Mouse (Mus musculus) liver, embryonic 13.5 days (tissue): ENCODE data around the gene Nprl2. TPM values are rescaled to one million over a fixed set of nuclear protein-coding genes. Genes with fewer than 3 reads are reported as not detected.

Experiments used
- ATAC-seq: fragments of 200-750 bp; cut with Nextera tagmentation; 2 replicates; pipeline ENCODE4 v1.8.0; 2017; ENCODE audit warnings: low read depth, mild to moderate bottlenecking, moderate number of reproducible peaks, moderate library complexity
- DNase-seq: peaks from one replicate; pipeline ENCODE4 v3.0.0; 2022
- H3K27ac ChIP-seq: fragments of 300-500 bp; sonication (generic); 2 replicates; pipeline ENCODE4 v1.5.1; 2015; ENCODE audit warnings: moderate library complexity, mild to moderate bottlenecking, inconsistent platforms
- H3K27me3 ChIP-seq: fragments of 300-500 bp; sonication (generic); 2 replicates; pipeline ENCODE4 v1.6.1; 2015; ENCODE audit warnings: mild to moderate bottlenecking, inconsistent platforms
- H3K36me3 ChIP-seq: fragments of 300-500 bp; sonication (generic); 2 replicates; pipeline ENCODE4 v1.6.1; 2015; ENCODE audit warnings: mild to moderate bottlenecking, inconsistent platforms
- H3K4me1 ChIP-seq: fragments of 300-500 bp; sonication (generic); replicated peaks from 2 replicates; pipeline ENCODE4 v1.6.1; 2015; ENCODE audit warnings: inconsistent platforms
- H3K4me2 ChIP-seq: fragments of 300-500 bp; sonication (generic); 2 replicates; pipeline ENCODE4 v1.6.1; 2015; ENCODE audit warnings: inconsistent platforms, mild to moderate bottlenecking, moderate library complexity
- H3K4me3 ChIP-seq: fragments of 300-500 bp; sonication (generic); replicated peaks from 2 replicates; pipeline ENCODE4 v1.5.1; 2015; ENCODE audit warnings: mild to moderate bottlenecking, inconsistent platforms
- H3K9ac ChIP-seq: fragments of 300-500 bp; sonication (generic); 2 replicates; pipeline ENCODE4 v1.6.1; 2015; ENCODE audit warnings: mild to moderate bottlenecking, inconsistent platforms
- H3K9me3 ChIP-seq: fragments of 300-500 bp; sonication (generic); replicated peaks from 2 replicates; pipeline ENCODE4 v1.6.1; 2016; ENCODE audit warnings: inconsistent platforms
- WGBS: fragments of 180-500 bp; shearing (Covaris S2); methylation state at CpG from one replicate; pipeline ENCODE4 v1.1.7; 2015; ENCODE audit not compliant: insufficient replicate concordance; 5-methylcytosine and 5-hydroxymethylcytosine counted together
- polyA plus RNA-seq: library from polyadenylated mRNA; unstranded; fragments of >200 nt; fragmentation: Nextera tagmentation; extraction: Ambion mirVana; gene quantifications from 2 replicates; pipeline ENCODE4 v1.2.1, GENCODE M21; 2015

Nprl2 gene
- 14.3 and 16.0 TPM in 2 replicates for polyA plus RNA-seq

DNA sequence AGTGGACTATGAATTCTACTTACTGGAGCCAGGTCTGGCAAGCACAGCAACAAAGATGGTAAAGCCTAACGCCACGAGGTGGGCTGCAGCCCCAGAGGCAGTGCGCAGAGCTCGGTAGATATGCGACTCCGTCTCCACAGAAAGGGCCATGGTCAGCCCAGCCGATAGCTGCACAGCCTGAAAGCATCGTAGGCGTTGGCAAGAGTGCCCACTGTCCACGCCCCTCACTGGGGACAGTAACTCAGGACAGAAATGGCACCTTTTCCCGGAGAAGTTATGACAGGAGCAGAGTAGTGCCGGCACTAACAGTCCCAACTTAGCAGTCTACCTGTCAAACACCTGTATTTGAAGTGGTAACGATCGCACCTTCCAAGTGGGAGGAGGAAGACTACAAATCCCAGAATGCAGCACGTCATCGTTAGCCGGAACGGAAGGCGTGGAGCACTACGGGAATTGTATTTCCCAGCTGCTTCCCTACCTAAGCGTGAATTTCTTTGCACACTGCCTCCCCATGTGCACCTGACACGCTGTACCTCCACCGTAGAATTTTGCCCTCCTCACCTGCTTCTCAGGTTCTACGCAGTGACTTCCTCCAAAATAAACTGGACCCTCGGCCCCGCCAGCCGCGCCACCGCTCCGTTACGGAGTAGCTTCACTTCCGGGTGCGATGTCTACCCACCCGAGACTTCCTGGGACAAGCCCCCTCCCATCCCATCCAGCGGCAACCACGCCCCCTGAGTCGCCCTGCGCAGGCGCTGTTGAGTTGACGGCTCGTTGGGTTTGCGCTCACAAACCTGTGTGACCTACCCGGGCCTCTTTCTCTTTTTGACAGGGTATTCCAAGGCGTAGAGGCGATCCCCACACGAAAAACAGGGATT is at the start of gene Nprl2, which contains the start of gene Cyb561d2:
Gene Nprl2 (plus strand): TSS at position 753 of the 878 bp plus-strand sequence.
Gene Cyb561d2 (minus strand): TSS at position 720 of the 878 bp plus-strand sequence.
- Histone ChIP-seq H3K9me3 (no peaks in the 10 kb centered on the region), H3K27ac (peak within 1 kb of the TSS; percentile 80), H3K4me1 (peaks cover 52% of the 10 kb centered on the region), H3K4me3 (peak within 1 kb of the TSS; percentile 74), H3K9ac (peak within 1 kb of the TSS; percentile 79), H3K4me2 (peak within 1 kb of the TSS; percentile 93), H3K36me3 (peaks cover 57% of the 10 kb centered on the region), H3K27me3 (no peaks in the 10 kb centered on the region)
- under 1% methylated on average over 46 of the region's 46 CpGs for WGBS
- DNase-seq: peak; percentile 85
- ATAC-seq: peak; percentile 81

DNA sequence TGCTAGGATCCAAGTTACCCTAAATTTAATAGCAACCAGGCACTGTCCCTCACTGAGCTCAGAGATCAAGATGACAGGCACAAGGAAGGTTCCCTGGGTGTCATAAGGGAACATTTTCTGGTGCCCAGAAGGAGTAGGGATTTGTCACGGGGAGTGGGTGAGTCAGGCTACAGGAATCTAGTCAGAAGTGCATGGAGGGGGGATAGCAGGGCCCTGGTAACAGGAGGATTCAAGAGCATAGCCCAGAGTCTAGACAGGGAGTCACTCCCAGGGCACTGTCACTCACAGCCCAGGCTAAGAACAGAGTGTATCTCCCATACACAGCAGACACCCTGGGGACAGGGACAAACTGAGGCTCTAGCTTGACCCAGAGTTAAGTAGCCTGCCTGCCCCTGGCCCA is 48.5 kb upstream of the Nprl2 start:
- WGBS: 50% methylated on average over 1 of the region's 1 CpGs
- Histone ChIP-seq H3K9ac (no peak overlapping the region), H3K4me3 (no peak overlapping the region), H3K4me2 (no peak overlapping the region), H3K36me3 (no peaks in the 10 kb centered on the region), H3K4me1 (peaks cover 90% of the 10 kb centered on the region), H3K27ac (no peak overlapping the region), H3K9me3 (no peaks in the 10 kb centered on the region), H3K27me3 (0 out of 2 replicates have a peak, but pooled peaks cover 8% of the 10 kb centered on the region)
- no peak for ATAC-seq
- no peak for DNase-seq

DNA sequence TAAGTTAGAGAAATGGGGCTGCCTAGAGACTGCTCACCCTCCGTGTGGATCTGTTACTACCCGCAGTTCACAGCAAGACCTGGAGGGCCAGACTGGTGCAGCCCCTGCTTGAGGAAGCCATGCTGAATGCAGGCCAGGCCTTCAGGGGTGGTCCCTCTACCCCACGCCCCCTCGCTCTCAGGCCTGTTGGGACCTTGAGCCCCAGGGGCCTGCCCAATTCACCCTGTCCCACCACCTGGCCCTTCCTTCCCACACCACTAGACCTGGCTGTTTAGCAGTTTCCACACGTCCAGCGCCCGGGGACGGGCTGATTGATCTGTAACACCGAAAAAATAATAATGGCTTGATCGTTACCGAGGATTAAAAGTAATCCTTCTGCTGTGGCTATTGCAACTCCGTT is 47.8 kb upstream of the Nprl2 start:
- Histone ChIP-seq H3K27ac (no peak overlapping the region), H3K36me3 (no peaks in the 10 kb centered on the region), H3K27me3 (0 out of 2 replicates have a peak, but pooled peaks cover 8% of the 10 kb centered on the region), H3K9ac (no peak overlapping the region), H3K4me2 (no peak overlapping the region), H3K9me3 (no peaks in the 10 kb centered on the region), H3K4me1 (peaks cover 84% of the 10 kb centered on the region), H3K4me3 (no peak overlapping the region)
- DNase-seq: no peak
- ATAC-seq: no peak
- WGBS: 81% methylated on average over 12 of the region's 12 CpGs

DNA sequence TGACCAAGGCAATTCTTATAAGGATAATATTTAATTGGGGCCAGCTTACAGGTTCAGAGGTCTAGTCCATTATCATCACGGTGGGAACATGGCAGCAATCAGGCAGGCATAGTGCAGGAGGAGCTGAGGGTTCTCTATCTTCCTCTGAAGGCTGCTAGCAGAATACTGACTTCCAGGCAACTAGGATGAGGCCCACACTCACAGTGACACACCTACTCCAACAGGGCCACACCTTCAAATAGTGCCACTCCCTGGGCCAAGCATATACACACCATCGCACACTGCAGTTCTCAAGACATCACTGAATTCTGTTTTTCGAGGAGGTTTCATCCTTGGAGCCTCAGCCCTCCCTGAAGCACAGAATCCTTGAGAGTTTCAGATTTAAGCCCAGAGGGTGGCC is 45.7 kb upstream of the Nprl2 start:
- H3K4me3 ChIP-seq: 0 out of 2 replicates have a peak overlapping the region, but pooled peaks have one; percentile 2
- H3K27ac ChIP-seq: peak overlapping the region; percentile 32; the same call in 1 of the 2 replicates
- peak; percentile 91 for ATAC-seq
- H3K4me1 ChIP-seq: peaks cover 63% of the 10 kb centered on the region
- no peaks in the 10 kb centered on the region for H3K9me3 ChIP-seq
- H3K27me3 ChIP-seq: 0 out of 2 replicates have a peak, but pooled peaks cover 12% of the 10 kb centered on the region
- 30% methylated on average over 3 of the region's 3 CpGs for WGBS
- no peaks in the 10 kb centered on the region for H3K36me3 ChIP-seq
- no peak for DNase-seq
- peak overlapping the region; percentile 32 for H3K9ac ChIP-seq
- peak overlapping the region; percentile 39 for H3K4me2 ChIP-seq

DNA sequence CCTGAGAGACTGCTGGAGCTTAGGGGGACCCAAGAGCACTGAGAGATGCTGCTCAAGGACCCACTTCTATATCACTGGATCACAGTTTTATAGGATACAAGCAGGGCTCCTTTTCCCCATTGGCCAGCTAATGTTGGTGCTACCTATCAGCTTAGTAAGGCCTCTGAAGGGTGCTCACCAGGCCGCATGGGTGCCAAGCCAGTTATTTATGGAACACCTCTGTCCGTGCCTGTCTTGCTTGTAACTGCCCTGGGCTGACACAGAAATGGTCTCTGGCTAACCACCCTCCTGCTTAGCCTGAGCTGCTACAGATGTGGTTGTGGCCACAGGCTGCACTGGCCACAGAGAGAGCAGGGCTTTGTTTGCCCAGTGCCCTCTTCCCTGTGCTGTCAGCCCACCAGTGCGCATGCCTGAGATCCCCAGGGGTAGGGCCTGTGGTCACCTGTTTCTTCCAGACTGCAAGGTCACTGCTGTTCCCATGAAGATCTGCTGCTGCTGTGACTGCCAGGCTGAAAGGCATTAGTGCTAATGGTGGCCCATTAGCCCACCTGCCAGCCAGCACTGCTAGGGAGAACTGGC is 41.2 kb upstream of the Nprl2 start:
- H3K4me2 ChIP-seq: no peak overlapping the region
- peaks cover 22% of the 10 kb centered on the region for H3K4me1 ChIP-seq
- H3K9me3 ChIP-seq: no peaks in the 10 kb centered on the region
- no peak overlapping the region for H3K27ac ChIP-seq
- ATAC-seq (no peak), DNase-seq (no peak)
- peaks cover 12% of the 10 kb centered on the region; the same call in 1 of the 2 replicates for H3K27me3 ChIP-seq
- H3K36me3 ChIP-seq: no peaks in the 10 kb centered on the region
- 67% methylated on average over 3 of the region's 3 CpGs for WGBS
- no peak overlapping the region for H3K9ac ChIP-seq
- no peak overlapping the region for H3K4me3 ChIP-seq

DNA sequence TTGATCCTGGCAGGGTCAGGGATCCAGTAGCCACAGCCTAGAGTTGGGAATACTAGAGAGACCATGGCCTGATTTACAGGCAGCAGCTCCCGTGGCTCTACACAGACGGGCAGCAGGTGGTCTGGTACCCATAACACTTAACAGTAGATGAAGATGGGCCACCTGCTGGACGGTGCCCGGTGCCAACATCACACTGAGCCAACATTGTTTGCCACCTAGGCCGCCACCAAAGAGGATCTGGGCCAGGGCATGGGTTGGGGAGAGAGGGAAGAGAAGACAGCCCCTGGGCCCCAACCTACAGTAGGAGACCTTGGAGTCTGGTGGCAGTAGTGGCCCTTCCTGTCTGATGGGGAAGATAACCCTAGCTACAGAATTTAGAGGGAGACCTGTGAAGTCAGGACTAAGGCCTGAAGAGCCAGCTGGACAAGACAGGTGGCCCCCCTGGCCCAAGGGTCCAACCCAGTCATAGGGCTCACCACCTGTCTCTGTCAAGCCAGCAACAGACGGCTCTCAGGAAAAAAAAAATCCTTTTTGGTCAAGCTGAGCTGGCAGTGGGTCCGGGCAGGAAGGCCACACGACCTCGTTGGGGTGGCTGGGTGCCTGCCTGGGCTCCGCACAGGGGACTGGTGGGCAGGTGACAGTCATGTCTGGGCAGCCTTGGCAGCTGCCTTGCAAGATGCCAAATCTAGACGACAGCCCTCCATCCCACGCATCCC is 39.7 kb upstream of the Nprl2 start:
- Histone ChIP-seq H3K4me3 (no peak overlapping the region), H3K36me3 (no peaks in the 10 kb centered on the region), H3K27me3 (peaks cover 18% of the 10 kb centered on the region; the same call in 1 of the 2 replicates), H3K4me1 (peaks cover 7% of the 10 kb centered on the region), H3K27ac (no peak overlapping the region), H3K9ac (no peak overlapping the region), H3K9me3 (no peaks in the 10 kb centered on the region), H3K4me2 (no peak overlapping the region)
- DNase-seq: no peak
- no peak for ATAC-seq
- WGBS: 64% methylated on average over 12 of the region's 12 CpGs

DNA sequence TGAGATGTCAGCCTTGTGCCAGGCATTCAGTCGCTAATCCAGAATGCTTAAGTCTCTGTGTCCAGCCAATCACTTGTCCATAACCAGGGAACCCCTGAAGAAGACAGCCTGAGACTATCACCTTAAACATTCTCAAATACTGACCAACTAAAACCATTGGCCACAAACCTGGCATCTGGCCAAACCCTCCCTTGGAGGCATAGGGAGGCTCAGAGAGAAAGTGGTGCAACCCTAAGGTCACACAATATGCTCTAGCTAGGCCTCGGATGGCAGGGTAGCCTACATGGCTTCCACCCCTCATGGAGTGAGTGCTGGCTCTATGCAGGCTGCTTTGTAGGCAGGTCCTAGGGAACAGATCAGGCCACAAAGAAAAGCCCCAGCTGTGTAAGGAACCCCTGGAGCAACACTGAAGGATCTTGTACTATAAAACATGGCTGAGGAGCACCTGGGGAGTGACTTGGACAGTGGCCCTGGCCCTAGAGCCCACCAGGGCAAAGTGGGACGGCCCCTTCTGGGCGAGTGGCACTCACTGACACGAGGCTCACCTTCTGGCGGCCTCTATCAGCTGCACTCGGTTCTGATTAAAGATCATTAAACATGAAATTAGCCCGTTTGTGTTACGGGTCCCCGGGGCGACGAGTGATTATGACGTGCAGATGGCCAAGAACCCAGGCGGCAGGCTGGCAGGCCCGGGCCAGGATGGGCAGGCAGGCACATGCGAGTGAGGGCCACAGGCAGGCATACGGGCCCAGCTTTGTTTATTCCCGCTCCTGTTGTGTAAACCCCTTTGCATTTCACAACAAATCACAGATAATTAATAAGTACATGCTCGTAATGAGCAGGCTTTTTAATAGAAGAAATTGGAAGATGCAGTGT is 37.1 kb upstream of the Nprl2 start:
- no peaks in the 10 kb centered on the region for H3K4me1 ChIP-seq
- H3K27ac ChIP-seq: no peak overlapping the region
- peaks cover 26% of the 10 kb centered on the region for H3K27me3 ChIP-seq
- no peak overlapping the region for H3K4me3 ChIP-seq
- DNase-seq (no peak), ATAC-seq (no peak)
- H3K4me2 ChIP-seq: no peak overlapping the region
- 68% methylated on average over 19 of the region's 19 CpGs for WGBS
- no peaks in the 10 kb centered on the region for H3K9me3 ChIP-seq
- no peak overlapping the region for H3K9ac ChIP-seq
- no peaks in the 10 kb centered on the region for H3K36me3 ChIP-seq

DNA sequence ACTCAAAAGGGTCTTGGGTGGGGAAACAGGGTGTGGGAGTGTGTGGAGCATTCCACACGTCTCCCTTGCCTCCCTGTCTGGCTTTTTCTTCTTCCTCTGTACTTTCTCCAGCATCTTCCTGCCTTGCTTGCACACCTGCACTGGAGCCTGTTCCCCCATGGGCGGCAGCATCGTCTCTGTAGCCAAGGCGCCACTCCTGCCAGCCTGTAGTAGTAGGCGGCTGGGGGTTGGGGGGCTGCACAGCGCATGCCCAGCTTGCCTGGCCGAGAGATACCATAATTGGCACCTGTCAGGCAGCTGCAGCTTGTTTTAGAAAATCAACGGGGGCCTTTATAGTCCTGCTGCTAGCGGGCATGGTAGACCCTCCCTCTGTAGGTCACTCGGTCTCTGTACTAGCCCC is 33.8 kb upstream of the Nprl2 start:
- Histone ChIP-seq H3K9ac (no peak overlapping the region), H3K27me3 (peaks cover 28% of the 10 kb centered on the region), H3K4me2 (no peak overlapping the region), H3K4me1 (no peaks in the 10 kb centered on the region), H3K27ac (no peak overlapping the region), H3K4me3 (no peak overlapping the region), H3K9me3 (no peaks in the 10 kb centered on the region), H3K36me3 (no peaks in the 10 kb centered on the region)
- 52% methylated on average over 10 of the region's 10 CpGs for WGBS
- ATAC-seq: no peak
- DNase-seq: no peak

DNA sequence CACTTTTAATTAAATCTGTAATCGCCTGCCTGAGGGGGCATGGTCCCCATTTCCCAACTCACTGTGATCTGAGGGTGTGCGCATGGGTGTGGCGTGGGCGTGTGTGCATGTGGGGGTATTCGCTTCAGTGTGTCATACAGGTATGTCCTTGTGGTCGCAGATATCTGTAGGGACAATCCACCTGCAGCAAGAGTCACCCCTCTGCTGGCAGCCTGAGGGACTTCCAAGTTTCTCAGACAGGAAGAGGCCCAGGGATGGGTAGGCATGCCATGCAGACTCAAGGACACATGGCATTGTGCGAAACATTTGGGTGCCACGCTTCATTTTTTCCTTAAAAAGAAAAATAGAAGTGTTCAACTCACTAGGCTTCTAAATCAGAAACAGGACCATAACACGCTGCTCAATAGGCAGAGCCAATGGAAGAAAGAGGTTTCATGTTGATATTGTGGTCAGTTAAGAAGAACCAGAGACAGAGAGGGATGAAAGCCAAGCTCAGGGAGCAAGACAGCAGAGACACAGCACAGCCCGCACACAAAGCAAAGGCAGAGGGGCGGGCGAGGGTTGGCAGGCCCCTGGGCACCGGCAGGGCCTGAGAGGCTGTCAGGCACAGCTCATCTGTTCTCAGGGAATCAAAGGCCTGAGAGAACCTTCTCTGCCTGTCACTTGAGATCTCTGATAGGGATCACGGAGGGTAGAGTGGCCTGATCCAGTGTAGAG is 31.5 kb upstream of the Nprl2 start:
- no peak overlapping the region for H3K4me2 ChIP-seq
- no peak for DNase-seq
- ATAC-seq: no peak
- H3K27ac ChIP-seq: no peak overlapping the region
- no peaks in the 10 kb centered on the region for H3K9me3 ChIP-seq
- H3K36me3 ChIP-seq: no peaks in the 10 kb centered on the region
- no peak overlapping the region for H3K9ac ChIP-seq
- peaks cover 29% of the 10 kb centered on the region for H3K27me3 ChIP-seq
- 69% methylated on average over 14 of the region's 14 CpGs for WGBS
- no peaks in the 10 kb centered on the region for H3K4me1 ChIP-seq
- H3K4me3 ChIP-seq: no peak overlapping the region

DNA sequence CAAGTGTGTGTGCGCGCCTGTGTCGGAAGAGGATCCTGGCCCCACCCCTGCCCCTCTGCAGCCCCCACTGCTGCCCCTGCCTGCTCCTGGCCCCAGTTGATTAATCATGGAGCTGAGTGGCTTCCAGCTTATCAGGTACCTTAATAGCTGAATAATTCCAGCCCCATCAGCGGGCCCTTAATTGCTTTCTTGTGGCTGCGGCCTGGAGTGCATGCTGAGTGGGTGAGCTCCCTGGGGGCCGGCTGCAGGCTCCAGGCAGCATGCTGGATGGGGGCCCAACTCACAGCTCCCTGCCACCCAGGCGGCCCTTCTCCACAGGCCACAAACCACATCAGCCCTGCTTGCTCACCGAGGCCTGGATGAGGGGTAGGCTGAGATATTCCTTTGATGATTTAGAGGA is 30.6 kb upstream of the Nprl2 start:
- DNase-seq (no peak), ATAC-seq (no peak)
- Histone ChIP-seq H3K27me3 (peaks cover 29% of the 10 kb centered on the region), H3K4me2 (no peak overlapping the region), H3K27ac (no peak overlapping the region), H3K36me3 (no peaks in the 10 kb centered on the region), H3K9me3 (no peaks in the 10 kb centered on the region), H3K4me3 (no peak overlapping the region), H3K4me1 (no peaks in the 10 kb centered on the region), H3K9ac (no peak overlapping the region)
- 71% methylated on average over 8 of the region's 8 CpGs for WGBS
